Mouse (Mus musculus) kidney, embryonic 14.5 days (tissue): Measurements from ENCODE around the gene Tmem209. TPM values are rescaled to one million over a fixed set of nuclear protein-coding genes. Genes with fewer than 3 reads are reported as not detected.

Experiments used
- ATAC-seq: fragments of 200-750 bp; cut with Nextera tagmentation; 2 replicates; pipeline ENCODE4 v1.8.0; 2017; ENCODE audit warnings: moderate number of reproducible peaks, mild to moderate bottlenecking, moderate TSS enrichment, moderate library complexity; ENCODE audit not compliant: low FRiP score, low TSS enrichment
- H3K27ac ChIP-seq: fragments of 300-500 bp; sonication (generic); 2 replicates; pipeline ENCODE4 v1.5.1; 2014; ENCODE audit warnings: low read depth, mild to moderate bottlenecking, low read length, moderate library complexity, mixed read lengths
- H3K27me3 ChIP-seq: fragments of 300-500 bp; sonication (generic); 2 replicates; pipeline ENCODE4 v1.6.1; 2014; ENCODE audit warnings: mild to moderate bottlenecking, low read length; ENCODE audit not compliant: control insufficient read depth, insufficient read depth
- H3K36me3 ChIP-seq: fragments of 300-500 bp; sonication (generic); 2 replicates; pipeline ENCODE4 v1.6.1; 2014; ENCODE audit warnings: low read length, mixed read lengths; ENCODE audit not compliant: control insufficient read depth, insufficient read depth
- H3K4me1 ChIP-seq: fragments of 300-500 bp; sonication (generic); 2 replicates; pipeline ENCODE4 v1.6.1; 2014; ENCODE audit warnings: low read length, mixed read lengths; ENCODE audit not compliant: control insufficient read depth, insufficient read depth
- H3K4me2 ChIP-seq: fragments of 300-500 bp; sonication (generic); replicated peaks from 2 replicates; pipeline ENCODE4 v1.6.1; 2014; ENCODE audit warnings: low read depth, mild to moderate bottlenecking, low read length
- H3K4me3 ChIP-seq: fragments of 300-500 bp; sonication (generic); 2 replicates; pipeline ENCODE4 v1.5.1; 2014; ENCODE audit warnings: mild to moderate bottlenecking, low read length
- H3K9ac ChIP-seq: fragments of 300-500 bp; sonication (generic); 2 replicates; pipeline ENCODE4 v1.6.1; 2014; ENCODE audit warnings: low read depth, mild to moderate bottlenecking, low read length, moderate library complexity
- H3K9me3 ChIP-seq: fragments of 300-500 bp; sonication (generic); 2 replicates; pipeline ENCODE4 v1.6.1; 2016; ENCODE audit warnings: low read length; ENCODE audit not compliant: control insufficient read depth
- WGBS: fragments of 180-500 bp; shearing (Covaris S2); extraction: QIAGEN DNeasy Blood & Tissue Kit; methylation state at CpG from one replicate; pipeline ENCODE4 v1.1.7; 2014; 5-methylcytosine and 5-hydroxymethylcytosine counted together
- polyA plus RNA-seq: library from polyadenylated mRNA; unstranded; fragments of >200 nt; fragmentation: Nextera tagmentation; extraction: Ambion mirVana; gene quantifications from 2 replicates; pipeline ENCODE4 v1.2.1, GENCODE M21; 2014

Tmem209 gene
- polyA plus RNA-seq, 1 experiment from 2014 or later, result 56.8 TPM

GRCm38 (mm10) chr6:30550496-30551192, 41.1 kb upstream of the Tmem209 start:
- Histone ChIP-seq H3K27ac (peak overlapping the region; percentile 30; the same call in 1 of the 2 replicates), H3K4me2 (no peak overlapping the region), H3K9me3 (no peaks in the 10 kb centered on the region), H3K4me3 (no peak overlapping the region), H3K4me1 (peaks cover 62% of the 10 kb centered on the region), H3K9ac (no peak overlapping the region), H3K36me3 (no peaks in the 10 kb centered on the region), H3K27me3 (no peaks in the 10 kb centered on the region)
- 71% methylated on average over 7 of the region's 7 CpGs for WGBS
- no peak for ATAC-seq

- Histone ChIP-seq H3K9ac (peak overlapping the region; percentile 35; the same call in 1 of the 2 replicates), H3K4me2 (0 out of 2 replicates have a peak overlapping the region, but pooled peaks have one; percentile 13), H3K27me3 (no peaks in the 10 kb centered on the region), H3K9me3 (no peaks in the 10 kb centered on the region), H3K27ac (peak overlapping the region; percentile 94), H3K4me3 (no peak overlapping the region), H3K4me1 (peaks cover 59% of the 10 kb centered on the region), H3K36me3 (no peaks in the 10 kb centered on the region)
- ATAC-seq, result peak; percentile 56
- 8% methylated on average over 15 of the region's 15 CpGs for WGBS
Measured at GRCm38 (mm10) chr6:30549231-30549761, 39.7 kb upstream of the Tmem209 start.

- WGBS, result 26% methylated on average over 9 of the region's 9 CpGs
- no peaks in the 10 kb centered on the region for H3K27me3 ChIP-seq
- H3K4me2 ChIP-seq, result peak overlapping the region; percentile 36
- no peak for ATAC-seq
- no peaks in the 10 kb centered on the region for H3K9me3 ChIP-seq
- peak overlapping the region; percentile 90 for H3K27ac ChIP-seq
- no peak overlapping the region; the same call in 1 of the 2 replicates for H3K9ac ChIP-seq
- H3K36me3 ChIP-seq, result no peaks in the 10 kb centered on the region
- no peak overlapping the region for H3K4me3 ChIP-seq
- H3K4me1 ChIP-seq, result peaks cover 62% of the 10 kb centered on the region
Measured at GRCm38 (mm10) chr6:30547656-30548306, 38.2 kb upstream of the Tmem209 start.

- no peaks in the 10 kb centered on the region for H3K36me3 ChIP-seq
- H3K9ac ChIP-seq, result peak overlapping the region; percentile 47; the same call in 1 of the 2 replicates
- peak overlapping the region; percentile 36 for H3K4me2 ChIP-seq
- H3K4me1 ChIP-seq, result peaks cover 57% of the 10 kb centered on the region
- H3K9me3 ChIP-seq, result no peaks in the 10 kb centered on the region
- ATAC-seq, result no peak
- peak overlapping the region; percentile 90 for H3K27ac ChIP-seq
- peak overlapping the region; percentile 17 for H3K4me3 ChIP-seq
- under 1% methylated on average over 17 of the region's 17 CpGs for whole genome bisulfite sequencing
- no peaks in the 10 kb centered on the region for H3K27me3 ChIP-seq
Measured at GRCm38 (mm10) chr6:30547274-30547645, 37.7 kb upstream of the Tmem209 start.

- Histone ChIP-seq H3K4me1 (peaks cover 53% of the 10 kb centered on the region), H3K27ac (peak overlapping the region; percentile 90), H3K9me3 (no peaks in the 10 kb centered on the region), H3K4me2 (peak overlapping the region; percentile 36), H3K9ac (peak overlapping the region; percentile 47; the same call in 1 of the 2 replicates), H3K4me3 (peak overlapping the region; percentile 17), H3K36me3 (no peaks in the 10 kb centered on the region), H3K27me3 (no peaks in the 10 kb centered on the region)
- WGBS, result 8% methylated on average over 17 of the region's 17 CpGs
- ATAC-seq, result no peak
Measured at GRCm38 (mm10) chr6:30546571-30547273, 37.1 kb upstream of the Tmem209 start.

GRCm38 (mm10) chr6:30545689-30546088, 36.1 kb upstream of the Tmem209 start:
- Histone ChIP-seq H3K36me3 (no peaks in the 10 kb centered on the region), H3K27ac (peak overlapping the region; percentile 90; the same call in 1 of the 2 replicates), H3K4me1 (peaks cover 57% of the 10 kb centered on the region), H3K4me3 (no peak overlapping the region), H3K27me3 (no peaks in the 10 kb centered on the region), H3K4me2 (0 out of 2 replicates have a peak overlapping the region, but pooled peaks have one; percentile 19), H3K9me3 (no peaks in the 10 kb centered on the region), H3K9ac (no peak overlapping the region)
- 39% methylated on average over 7 of the region's 7 CpGs for WGBS
- ATAC-seq, result no peak

GRCm38 (mm10) chr6:30543851-30544250, 34.3 kb upstream of the Tmem209 start:
- Histone ChIP-seq H3K4me3 (no peak overlapping the region), H3K27me3 (no peaks in the 10 kb centered on the region), H3K36me3 (no peaks in the 10 kb centered on the region), H3K9ac (peak overlapping the region; percentile 31; the same call in 1 of the 2 replicates), H3K27ac (peak overlapping the region; percentile 79; the same call in 1 of the 2 replicates), H3K9me3 (no peaks in the 10 kb centered on the region), H3K4me1 (peaks cover 50% of the 10 kb centered on the region), H3K4me2 (peak overlapping the region; percentile 11)
- 12% methylated on average over 8 of the region's 8 CpGs for WGBS
- peak; percentile 44 for ATAC-seq

GRCm38 (mm10) chr6:30543077-30543476, 33.5 kb upstream of the Tmem209 start:
- Histone ChIP-seq H3K9ac (peak overlapping the region; percentile 34; the same call in 1 of the 2 replicates), H3K4me2 (no peak overlapping the region), H3K9me3 (no peaks in the 10 kb centered on the region), H3K4me3 (no peak overlapping the region), H3K27ac (peak overlapping the region; percentile 79), H3K4me1 (peaks cover 51% of the 10 kb centered on the region), H3K27me3 (no peaks in the 10 kb centered on the region), H3K36me3 (no peaks in the 10 kb centered on the region)
- ATAC-seq, result no peak
- WGBS, result 31% methylated on average over 12 of the region's 12 CpGs
